In genomic region chr12:110707451-110707850, GRCm38 (mm10) we compare ENCODE assay signal across 1 mouse cellular context.
TF ChIP-seq lines count a peak whose summit lies in the region.

No protein-coding gene starts in this region.

TF ChIP-seq in MEL, 35 proteins besides CTCF, POLR2A, EP300 and RAD21 (continued from another document):
- no peak for TF ChIP-seq ZNF384 (IDR thresholded peaks at IDR 0.05; ENCODE audit: low read depth, low read length)
- TF ChIP-seq MYB (IDR thresholded peaks at IDR 0.05; ENCODE audit: low read depth, low read length) = no peak
